Mouse (Mus musculus): ENCODE data around the gene Pmm2. TPM values are rescaled to one million over a fixed set of nuclear protein-coding genes. Genes with fewer than 3 reads are reported as not detected.

Gene Pmm2
- polyA plus RNA-seq (2012; fragmentation: generic; extraction: Trizol): 31.7 TPM

DNA sequence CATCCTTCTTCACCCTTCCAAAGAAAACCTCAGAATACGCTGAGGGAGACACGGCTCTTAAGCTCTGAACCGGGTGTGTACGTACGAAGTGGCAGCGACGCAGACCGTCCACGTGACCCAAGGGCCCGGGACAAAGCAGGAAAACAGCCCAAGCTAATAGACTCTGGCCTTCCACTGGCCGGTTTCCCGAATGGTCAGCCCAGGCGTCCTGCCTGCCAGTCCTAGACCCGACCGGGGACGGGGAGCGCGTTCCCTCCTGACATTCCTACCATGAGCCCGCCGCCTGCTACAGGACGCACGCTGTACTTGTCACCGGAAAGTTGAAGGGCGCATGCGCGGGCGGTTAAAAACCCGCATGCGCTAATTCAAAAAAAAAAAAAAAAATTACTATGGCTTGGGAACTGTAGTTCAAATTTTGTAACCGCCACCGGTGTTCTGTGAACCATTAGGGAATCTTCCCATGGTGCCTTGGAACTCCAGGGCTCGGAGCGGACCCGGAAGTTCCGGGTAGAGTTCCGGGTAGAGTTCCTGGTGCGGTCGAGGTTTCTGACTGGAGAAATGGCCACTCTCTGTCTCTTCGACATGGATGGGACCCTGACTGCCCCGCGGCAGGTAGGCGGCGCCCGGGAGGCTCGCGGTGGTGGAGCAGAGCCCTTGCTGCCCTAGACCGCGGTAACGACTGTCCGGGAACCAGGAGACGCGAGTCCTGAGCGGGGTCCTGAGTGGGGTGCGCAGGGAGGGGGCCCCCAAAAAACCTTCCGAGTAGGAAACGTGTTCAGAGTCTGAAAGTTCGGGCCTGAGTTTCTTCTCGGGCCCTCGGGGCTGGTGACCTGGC, at the start of gene Pmm2, which contains the start of gene Tmem186:
Pmm2 (plus strand) TSS at position 458 of the 835 bp plus-strand sequence.
Tmem186 (minus strand) TSS at position 496 of the 835 bp plus-strand sequence.
- TF ChIP-seq E2F4 (IDR thresholded peaks at IDR 0.05; ENCODE audit: insufficient read depth) (peak; percentile 20), SRF (IDR thresholded peaks at IDR 0.05; ENCODE audit: control insufficient read depth, insufficient read length, low read depth) (no peak), POLR2A (IDR thresholded peaks at IDR 0.05; ENCODE audit: insufficient read length, low read depth) (peak; percentile 74), USF1 (IDR thresholded peaks at IDR 0.05; ENCODE audit: low read depth) (peak; percentile 91)
- Histone ChIP-seq H3K79me2 (ENCODE audit: control insufficient read depth, insufficient read depth) (peaks cover 48% of the 10 kb centered on the region), H3K4me3 (peak within 1 kb of the TSS; percentile 94), H3K27me3 (ENCODE audit: control insufficient read depth, insufficient read depth, insufficient read length) (no peaks in the 10 kb centered on the region), H3K4me2 (ENCODE audit: low read depth) (peak within 1 kb of the TSS; percentile 96), H3ac (ENCODE audit: control insufficient read depth, insufficient read length) (peak within 1 kb of the TSS; percentile 97), H3K36me3 (ENCODE audit: control insufficient read depth, insufficient read depth) (peaks cover 7% of the 10 kb centered on the region)

DNA sequence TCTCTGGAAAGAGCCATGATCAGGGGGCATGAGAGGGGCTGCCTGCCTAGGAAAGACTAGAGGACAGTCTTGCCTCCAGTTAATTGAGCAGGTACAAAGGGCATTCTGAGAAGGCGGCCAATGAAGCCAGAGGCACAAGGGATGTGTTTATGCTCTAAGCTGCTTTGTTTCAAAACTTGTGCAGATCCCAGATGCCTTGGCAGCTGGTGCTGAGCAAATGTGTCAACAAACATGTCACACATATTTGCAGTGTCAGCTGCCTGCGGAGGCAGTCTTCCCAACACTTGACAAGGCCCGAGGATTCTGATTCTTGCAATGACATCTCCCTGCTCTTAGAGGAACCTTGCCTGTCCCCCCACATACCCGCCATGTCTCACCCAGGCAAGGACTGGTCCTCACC, 42.1 kb upstream of the Pmm2 start:
- Histone ChIP-seq H3K27me3 (ENCODE audit: control insufficient read depth, insufficient read depth, insufficient read length) (peaks cover 4% of the 10 kb centered on the region), H3ac (ENCODE audit: control insufficient read depth, insufficient read length) (no peak overlapping the region), H3K4me2 (ENCODE audit: low read depth) (no peak overlapping the region)

DNA sequence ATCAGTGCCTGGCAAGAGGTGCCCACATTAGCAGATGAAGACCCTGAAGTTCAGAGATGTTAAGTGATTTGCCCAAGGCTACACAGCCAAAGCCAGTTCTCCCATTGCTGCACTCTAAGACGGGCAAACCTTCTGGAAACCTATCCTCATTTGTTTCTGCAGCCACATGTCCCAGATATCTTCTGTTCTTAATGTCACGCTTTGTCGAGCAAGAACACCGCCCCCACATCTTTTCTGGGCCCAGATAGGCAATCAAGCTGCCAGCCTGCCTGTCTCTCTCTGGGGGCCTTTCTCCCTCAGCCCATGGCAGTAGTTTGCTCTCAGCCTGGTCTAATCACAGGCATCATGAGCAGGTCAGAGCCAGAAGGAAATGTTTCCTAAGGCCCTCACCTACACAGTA, 41.1 kb upstream of the Pmm2 start:
- no peak overlapping the region for H3K4me3 ChIP-seq
- TF ChIP-seq USF1 (IDR thresholded peaks at IDR 0.05; ENCODE audit: low read depth) (no peak), POLR2AphosphoS2 (IDR thresholded peaks at IDR 0.05; ENCODE audit: insufficient read length, low read depth) (no peak), MYOD1 (IDR thresholded peaks at IDR 0.05; ENCODE audit: control insufficient read depth in 1 of 3, insufficient read length in 2 of 3, low read depth in 2 of 3) (no peak), SRF (IDR thresholded peaks at IDR 0.05; ENCODE audit: control insufficient read depth, insufficient read length, low read depth) (no peak), CEBPB (IDR thresholded peaks at IDR 0.05; ENCODE audit: insufficient read depth, poor library complexity, severe bottlenecking) (no peak), MAX (IDR thresholded peaks at IDR 0.05; ENCODE audit: low read depth) (no peak), POLR2A (IDR thresholded peaks at IDR 0.05; ENCODE audit: insufficient read length, low read depth) (no peak), MYOG (IDR thresholded peaks at IDR 0.05; ENCODE audit: control insufficient read depth in 1 of 3, insufficient read depth in 1 of 3, insufficient read length in 2 of 3, low read depth in 2 of 3) (no peak), TCF3 (IDR thresholded peaks at IDR 0.05; ENCODE audit: insufficient read length, low read depth) (no peak), E2F4 (IDR thresholded peaks at IDR 0.05; ENCODE audit: insufficient read depth) (no peak), REST (IDR thresholded peaks at IDR 0.05; ENCODE audit: insufficient read depth, insufficient read length) (no peak), TCF12 (IDR thresholded peaks at IDR 0.05; ENCODE audit: insufficient read depth, poor library complexity, severe bottlenecking) (no peak)
- no peaks in the 10 kb centered on the region for H3K36me3 ChIP-seq (ENCODE audit: control insufficient read depth, insufficient read depth)
- no peak overlapping the region for H3ac ChIP-seq (ENCODE audit: control insufficient read depth, insufficient read length)
- peaks cover 4% of the 10 kb centered on the region for H3K27me3 ChIP-seq (ENCODE audit: control insufficient read depth, insufficient read depth, insufficient read length)
- H3K4me2 ChIP-seq (ENCODE audit: low read depth): no peak overlapping the region
- no peaks in the 10 kb centered on the region for H3K79me2 ChIP-seq (ENCODE audit: control insufficient read depth, insufficient read depth)

More for the DNA sequence above, 42.1 kb upstream of the Pmm2 start:
- Histone ChIP-seq H3K4me3 (no peak overlapping the region), H3K79me2 (ENCODE audit: control insufficient read depth, insufficient read depth) (no peaks in the 10 kb centered on the region), H3K36me3 (ENCODE audit: control insufficient read depth, insufficient read depth) (no peaks in the 10 kb centered on the region)
- TF ChIP-seq MAX (IDR thresholded peaks at IDR 0.05; ENCODE audit: low read depth): no peak
- no peak for TF ChIP-seq E2F4 (IDR thresholded peaks at IDR 0.05; ENCODE audit: insufficient read depth)
- no peak for TF ChIP-seq CEBPB (IDR thresholded peaks at IDR 0.05; ENCODE audit: insufficient read depth, poor library complexity, severe bottlenecking)
- TF ChIP-seq REST (IDR thresholded peaks at IDR 0.05; ENCODE audit: insufficient read depth, insufficient read length): no peak
- no peak for TF ChIP-seq MYOG (IDR thresholded peaks at IDR 0.05; ENCODE audit: control insufficient read depth in 1 of 3, insufficient read depth in 1 of 3, insufficient read length in 2 of 3, low read depth in 2 of 3)
- TF ChIP-seq TCF3 (IDR thresholded peaks at IDR 0.05; ENCODE audit: insufficient read length, low read depth): no peak
- TF ChIP-seq USF1 (IDR thresholded peaks at IDR 0.05; ENCODE audit: low read depth): no peak

DNA sequence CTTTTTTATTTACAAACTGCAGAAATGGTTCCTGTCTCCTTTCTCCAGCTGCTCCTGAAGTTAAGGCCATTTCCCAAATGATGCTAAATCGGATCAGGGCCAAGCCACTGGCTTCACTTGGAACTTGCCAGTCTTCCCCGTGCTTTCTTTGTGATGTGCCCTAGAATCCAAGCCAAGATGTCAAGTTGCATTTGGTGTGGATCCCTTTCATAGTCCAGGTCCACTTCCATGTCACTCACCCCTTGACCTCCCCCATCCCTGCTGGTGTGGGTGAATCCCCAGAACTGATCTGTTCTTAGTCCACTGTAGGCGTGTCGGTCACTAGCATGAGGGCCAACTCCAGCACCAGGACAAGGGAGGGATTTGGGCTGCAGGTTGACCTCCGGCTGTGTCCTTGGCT, 40.0 kb upstream of the Pmm2 start:
- Histone ChIP-seq H3K36me3 (ENCODE audit: control insufficient read depth, insufficient read depth) (no peaks in the 10 kb centered on the region), H3K79me2 (ENCODE audit: control insufficient read depth, insufficient read depth) (no peaks in the 10 kb centered on the region), H3K27me3 (ENCODE audit: control insufficient read depth, insufficient read depth, insufficient read length) (peaks cover 2% of the 10 kb centered on the region), H3K4me2 (ENCODE audit: low read depth) (no peak overlapping the region), H3ac (ENCODE audit: control insufficient read depth, insufficient read length) (no peak overlapping the region), H3K4me3 (no peak overlapping the region)
- TF ChIP-seq POLR2A (IDR thresholded peaks at IDR 0.05; ENCODE audit: insufficient read length, low read depth) (no peak), USF1 (IDR thresholded peaks at IDR 0.05; ENCODE audit: low read depth) (no peak), CEBPB (IDR thresholded peaks at IDR 0.05; ENCODE audit: insufficient read depth, poor library complexity, severe bottlenecking) (no peak), MYOG (IDR thresholded peaks at IDR 0.05; ENCODE audit: control insufficient read depth in 1 of 3, insufficient read depth in 1 of 3, insufficient read length in 2 of 3, low read depth in 2 of 3) (no peak), TCF12 (IDR thresholded peaks at IDR 0.05; ENCODE audit: insufficient read depth, poor library complexity, severe bottlenecking) (no peak), MAX (IDR thresholded peaks at IDR 0.05; ENCODE audit: low read depth) (no peak), SRF (IDR thresholded peaks at IDR 0.05; ENCODE audit: control insufficient read depth, insufficient read length, low read depth) (no peak), MYOD1 (IDR thresholded peaks at IDR 0.05; ENCODE audit: control insufficient read depth in 1 of 3, insufficient read length in 2 of 3, low read depth in 2 of 3) (no peak), REST (IDR thresholded peaks at IDR 0.05; ENCODE audit: insufficient read depth, insufficient read length) (no peak), POLR2AphosphoS2 (IDR thresholded peaks at IDR 0.05; ENCODE audit: insufficient read length, low read depth) (no peak), E2F4 (IDR thresholded peaks at IDR 0.05; ENCODE audit: insufficient read depth) (no peak), TCF3 (IDR thresholded peaks at IDR 0.05; ENCODE audit: insufficient read length, low read depth) (no peak)

All from myocyte (in vitro differentiated cells).